Mouse (Mus musculus) MEL (cell line): Measurements from ENCODE around the gene Ppfia1.

ENCODE experiments used
- CTCF ChIP-seq, 3 experiments: IDR thresholded peaks in 2 of 3; conservative IDR thresholded peaks in 1 of 3; 2 replicates each; pipeline ENCODE4 v1.5.1; 2011 to 2012; ENCODE audit warnings: low read length in 3 of 3, low read depth in 2 of 3, mild to moderate bottlenecking in 2 of 3, improper control_type of control experiment in 1 of 3, inconsistent platforms in 1 of 3, mixed read lengths in 1 of 3, moderate library complexity in 1 of 3; ENCODE audit not compliant: control insufficient read depth in 1 of 3, insufficient read depth in 1 of 3, poor library complexity in 1 of 3, severe bottlenecking in 1 of 3
- MAX ChIP-seq: IDR thresholded peaks from 2 replicates; pipeline ENCODE4 v1.6.1; 2011; ENCODE audit warnings: low read length, improper control_type of control experiment
- POLR2A ChIP-seq, 2 experiments: IDR thresholded peaks; 2 replicates each; pipeline ENCODE4 v1.6.1; 2011 to 2012; ENCODE audit warnings: low read length in 2 of 2, mild to moderate bottlenecking in 2 of 2, control low read depth in 1 of 2, improper control_type of control experiment in 1 of 2, low read depth in 1 of 2, moderate library complexity in 1 of 2; ENCODE audit not compliant: control insufficient read depth in 1 of 2, insufficient read depth in 1 of 2, poor library complexity in 1 of 2
- POLR2AphosphoS2 ChIP-seq: IDR thresholded peaks from 2 replicates; pipeline ENCODE4 v1.6.1; 2011; ENCODE audit warnings: low read length, improper control_type of control experiment
- ZNF384 ChIP-seq: IDR thresholded peaks from 2 replicates; pipeline ENCODE4 v1.6.1; 2012; ENCODE audit warnings: low read depth, mild to moderate bottlenecking, inconsistent platforms, low read length, improper control_type of control experiment

DNA sequence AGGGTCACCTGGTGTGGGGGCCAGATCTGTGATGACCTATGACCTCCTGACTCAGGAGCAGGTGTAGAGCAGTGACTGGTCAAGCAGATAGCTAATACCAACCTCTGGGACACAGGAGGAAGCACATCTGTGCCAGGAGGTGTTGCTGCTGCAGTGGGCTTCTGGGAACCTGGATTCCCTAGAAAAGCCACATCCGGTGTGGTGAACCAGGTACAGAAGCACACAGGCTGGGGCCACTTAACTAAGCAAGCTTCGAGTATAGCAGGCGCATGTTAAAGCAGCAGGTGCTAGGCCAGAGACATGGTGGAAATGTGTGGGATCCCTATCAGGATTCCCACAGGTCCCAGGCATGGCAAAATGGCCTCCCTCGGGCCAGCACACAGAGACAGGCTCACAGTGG is 7.1 kb upstream of the Ppfia1 start:
- no peak for TF ChIP-seq MAX
- TF ChIP-seq CTCF (IDR thresholded peaks at IDR 0.05 in 2 of 3, conservative IDR thresholded peaks at IDR 0.05 in 1 of 3; ENCODE audit: control insufficient read depth in 1 of 3, insufficient read depth in 1 of 3, low read depth in 2 of 3, low read length in 3 of 3, poor library complexity in 1 of 3, severe bottlenecking in 1 of 3): no peak
- TF ChIP-seq POLR2AphosphoS2: no peak
- no peak for TF ChIP-seq POLR2A (IDR thresholded peaks at IDR 0.05; ENCODE audit: control insufficient read depth in 1 of 2, insufficient read depth in 1 of 2, low read depth in 1 of 2, low read length in 2 of 2, poor library complexity in 1 of 2)
- TF ChIP-seq ZNF384: no peak
